Mouse (Mus musculus): ENCODE results near the gene Mok. TPM values are rescaled to one million over a fixed set of nuclear protein-coding genes. Genes with fewer than 3 reads are reported as not detected.

The Mok gene
- total RNA-seq, 2 experiments from 2014 or later, result 0.65 to 0.78 TPM

DNA sequence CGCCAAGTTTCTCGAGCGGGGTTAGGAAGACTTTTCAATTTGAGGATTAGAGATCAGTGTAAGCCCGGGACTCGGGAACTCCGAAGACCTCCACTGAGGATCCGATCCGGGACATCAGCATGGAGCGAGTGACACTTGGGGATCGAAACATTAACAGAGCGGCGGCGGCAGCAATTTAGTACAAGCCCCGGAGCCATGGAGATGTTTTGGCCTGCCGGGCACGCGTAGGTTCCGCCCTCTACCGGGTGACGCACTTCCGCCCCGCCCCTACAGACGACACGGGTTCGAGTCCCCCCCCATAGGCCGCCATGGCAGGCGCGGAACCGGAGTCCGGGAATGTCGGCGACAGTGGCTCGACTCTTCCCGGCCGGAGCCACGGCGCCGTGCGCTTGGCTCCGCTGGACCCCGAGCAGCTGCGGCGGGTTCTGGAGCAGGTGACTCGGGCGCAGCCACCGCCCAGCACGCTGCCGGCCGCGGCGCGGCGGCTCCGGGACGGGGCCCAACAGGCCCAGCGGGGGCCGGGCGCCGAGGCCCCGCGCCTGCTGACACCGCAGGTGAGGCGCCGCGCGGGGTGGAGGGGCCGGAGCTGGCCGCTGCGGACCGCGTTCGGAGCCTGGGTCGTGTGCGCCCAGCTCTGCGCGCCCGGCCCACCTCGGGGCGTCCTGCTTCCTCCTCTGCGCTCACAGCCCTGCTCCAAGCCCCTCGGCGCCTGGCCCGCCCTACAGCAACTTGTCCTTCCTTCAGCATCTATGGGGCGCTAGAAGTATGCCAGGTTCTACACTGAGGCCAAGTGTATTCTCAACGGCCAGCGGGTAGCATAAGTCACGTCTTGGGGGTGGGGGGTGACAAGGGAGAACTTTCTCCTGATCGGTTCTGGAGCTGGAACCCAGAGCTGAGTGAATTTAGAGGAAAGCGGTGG is 9.5 kb upstream of the Mok start, which contains the start of gene Zfp839:
Gene Zfp839 (plus strand): TSS at position 244 of the 919 bp plus-strand sequence.
- intact Hi-C loops (cut with DNase I), result no loop called here
- DNase-seq, result peak; percentile 89 to 92

DNA sequence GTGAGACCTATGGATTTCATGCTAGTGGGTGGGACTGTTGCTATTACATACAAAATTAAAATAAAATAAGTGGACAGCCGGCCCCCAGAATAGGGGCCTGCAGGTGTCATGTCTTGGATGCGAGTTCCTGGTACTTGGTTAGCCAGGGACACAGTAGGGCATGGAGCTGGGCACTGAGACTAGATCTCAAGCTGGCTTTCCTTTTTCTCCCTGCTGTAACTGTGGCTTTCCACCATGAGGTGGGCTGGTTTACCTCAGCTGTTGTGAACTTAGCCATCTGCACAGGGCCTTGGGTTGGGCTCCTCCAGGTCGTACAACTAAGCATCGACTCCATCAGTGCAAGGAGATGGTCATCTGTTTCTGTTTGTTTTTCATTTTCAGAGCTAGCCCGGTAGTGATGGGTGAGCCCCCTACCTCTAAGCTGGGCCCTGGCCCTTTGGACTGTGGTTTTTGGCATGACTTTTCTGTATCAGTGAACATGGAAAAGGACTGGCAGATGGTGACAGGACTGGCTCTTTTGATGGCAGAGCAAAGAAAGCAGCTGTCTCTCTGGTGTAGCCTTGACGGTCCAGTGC is 5.5 kb upstream of the Mok start:
- no peak for DNase-seq
- intact Hi-C loops (cut with DNase I), result no loop called here

DNA sequence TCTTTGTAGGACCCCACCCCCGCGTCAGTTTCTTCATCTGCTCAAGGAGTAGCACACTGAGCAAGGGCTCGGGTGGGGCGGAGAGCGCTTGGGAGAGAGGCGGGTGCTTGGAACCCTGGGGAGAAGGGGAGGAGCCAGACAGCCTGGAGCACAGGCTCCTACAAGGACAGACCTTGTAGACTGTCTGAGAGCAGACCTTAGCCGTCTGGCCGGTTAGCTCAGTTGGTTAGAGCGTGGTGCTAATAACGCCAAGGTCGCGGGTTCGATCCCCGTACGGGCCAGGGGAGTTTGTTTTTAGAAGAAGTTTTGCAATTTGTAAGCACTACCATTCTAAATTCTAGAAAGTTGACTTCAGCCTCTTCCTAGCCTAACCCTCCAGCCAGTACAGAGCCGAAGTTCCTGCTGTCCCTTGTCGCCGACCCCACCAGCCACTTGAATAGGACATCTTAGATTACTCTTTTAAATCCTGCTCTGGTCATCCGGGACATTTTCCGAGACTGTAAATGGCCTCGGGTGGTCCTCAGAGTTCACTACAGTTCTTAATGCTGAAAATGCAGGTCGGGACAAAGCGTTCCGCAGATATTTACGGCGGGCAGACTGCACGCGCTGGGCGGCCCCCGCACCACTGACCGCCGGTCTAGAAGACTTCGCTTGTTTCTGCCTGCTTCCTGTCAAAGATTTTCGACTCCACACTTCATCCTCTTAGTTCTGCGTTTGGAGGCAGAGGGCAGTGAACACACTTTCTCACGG is 4.6 kb upstream of the Mok start:
- peak; percentile 92 to 93 for DNase-seq
- intact Hi-C loops (cut with DNase I), result no loop called here

DNA sequence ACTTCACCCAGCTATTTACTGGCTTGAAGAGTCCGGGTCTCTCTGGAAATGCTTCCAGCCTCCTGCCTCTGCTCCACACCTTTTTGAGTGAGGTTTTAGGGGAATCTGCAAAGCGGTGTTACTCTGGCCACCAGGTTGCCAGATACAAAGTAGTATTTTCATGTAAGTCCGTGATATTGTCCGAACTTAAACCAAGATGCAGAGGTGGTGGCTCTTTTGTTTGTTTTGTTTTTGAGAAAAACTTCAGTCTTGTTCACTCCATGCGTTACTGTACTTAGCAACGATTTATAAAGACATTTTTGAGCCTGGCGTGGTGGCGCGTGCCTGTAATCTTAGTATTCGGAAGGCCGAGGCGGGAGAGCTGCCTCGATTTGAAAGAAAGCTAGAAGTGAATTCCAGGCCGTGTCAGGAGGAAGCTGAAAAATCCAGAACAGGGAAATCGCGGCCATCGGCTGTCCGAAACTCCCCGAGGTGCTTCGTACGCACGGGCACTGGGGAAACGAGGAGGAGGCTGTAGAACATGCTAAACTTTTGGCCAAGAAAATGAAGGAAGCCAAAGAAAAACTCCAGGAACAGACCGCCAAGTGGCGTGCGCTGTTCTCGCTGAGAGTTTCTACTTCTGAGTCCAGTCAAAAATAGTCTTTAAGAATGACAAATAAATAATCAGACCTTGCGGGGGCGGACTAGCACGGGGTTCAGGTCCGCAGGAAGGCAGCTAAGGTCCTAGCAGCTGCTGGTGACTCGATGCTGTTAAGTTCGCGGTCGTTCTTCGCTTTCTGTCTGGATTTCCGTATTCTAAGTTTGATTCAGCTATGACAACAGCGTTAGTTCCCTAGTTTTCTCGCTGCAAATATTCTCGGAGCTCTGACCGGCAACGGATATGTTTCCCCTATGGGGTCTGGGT is 3.7 kb upstream of the Mok start:
- peak; percentile 31 to 40 for DNase-seq
- intact Hi-C loops (cut with DNase I), result loop anchor here (5.0 kb wide), 4 partner anchors 107 to 427 kb away; partner anchors contain the start of genes Ppp2r5c and Wdr20

DNA sequence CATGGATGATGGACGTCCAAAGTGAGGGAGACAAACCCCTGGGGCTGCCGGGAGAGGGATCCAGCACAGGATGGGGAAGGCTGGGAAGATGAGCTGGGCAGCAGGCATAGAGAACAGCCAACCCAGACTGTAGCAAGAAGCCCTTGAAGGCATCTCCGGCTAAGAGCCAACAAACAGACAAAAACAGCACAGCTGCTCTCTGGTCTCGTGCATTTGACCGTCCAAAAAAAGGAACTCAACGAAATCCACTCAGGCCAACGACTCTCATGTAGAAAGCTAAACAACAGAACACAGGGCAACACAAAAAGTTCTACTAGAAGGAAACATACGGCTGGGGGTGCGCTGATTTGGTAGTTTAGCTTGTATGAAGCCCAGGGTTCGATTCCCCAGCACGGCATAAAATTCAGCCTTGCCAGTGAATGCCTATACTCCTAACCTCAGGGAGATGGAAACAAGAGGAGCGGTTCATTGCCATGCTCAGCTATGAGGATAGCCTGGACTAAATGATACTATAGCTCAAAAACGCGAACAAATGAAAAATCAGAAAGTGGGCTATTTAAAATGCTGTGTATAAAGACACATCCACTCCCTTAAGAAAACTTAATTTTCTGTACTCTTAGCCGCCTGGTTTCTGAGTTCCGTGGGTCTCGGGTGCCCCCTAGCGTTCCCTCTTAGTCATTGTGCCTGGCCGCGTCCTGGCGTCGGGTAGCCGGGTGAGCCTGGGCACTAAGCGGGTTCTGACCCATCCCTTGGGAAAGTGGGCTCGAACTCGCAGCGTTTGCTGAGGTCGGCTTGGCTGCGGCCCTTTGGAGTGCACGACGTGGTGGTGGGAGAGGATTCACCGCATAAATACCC is 2.7 kb upstream of the Mok start:
- intact Hi-C loops (cut with DNase I), result loop anchor here (2.0 to 5.0 kb wide), 5 partner anchors 106 to 426 kb away; partner anchors contain the start of genes Ppp2r5c and Wdr20
- DNase-seq, result peak; percentile 88 to 90

DNA sequence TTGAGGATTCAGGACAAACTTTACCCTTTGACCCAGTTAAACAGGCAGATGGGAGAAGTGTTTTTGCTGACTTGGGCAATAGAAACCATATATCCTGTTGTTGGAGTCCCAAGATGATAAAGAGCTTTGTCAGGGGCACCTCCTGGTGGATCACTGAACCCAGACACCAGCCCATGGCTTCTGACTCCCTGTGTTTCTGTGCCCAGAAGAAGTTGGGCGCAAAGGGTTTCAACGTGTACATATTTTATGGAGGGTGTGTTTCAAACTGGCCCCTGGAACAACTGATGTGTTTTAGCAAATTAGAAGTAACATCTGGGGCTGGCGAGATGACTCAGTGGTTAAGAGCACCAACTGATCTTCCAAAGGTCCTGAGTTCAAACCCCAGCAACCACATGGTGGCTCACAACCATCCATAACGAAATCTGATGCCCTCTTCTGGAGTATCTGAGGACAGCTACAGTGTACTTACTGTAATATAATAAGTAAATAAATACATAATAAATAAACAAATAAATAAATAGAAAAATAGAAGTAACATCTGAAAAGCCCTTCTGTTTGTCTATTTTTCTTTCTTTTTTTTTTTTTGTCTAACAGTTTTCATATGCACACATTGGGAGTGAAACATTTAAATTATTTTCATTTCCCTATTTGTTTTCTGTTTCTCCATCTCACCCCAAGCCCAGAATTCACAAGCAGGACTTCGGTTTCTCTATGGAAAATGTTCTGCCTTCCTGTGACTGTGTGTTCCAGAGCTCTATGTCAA is 1.2 kb upstream of the Mok start:
- intact Hi-C loops (cut with DNase I), result loop anchor here (2.0 to 5.0 kb wide), 5 partner anchors 105 to 425 kb away; partner anchors contain the start of genes Ppp2r5c and Wdr20
- DNase-seq, result no peak

DNA sequence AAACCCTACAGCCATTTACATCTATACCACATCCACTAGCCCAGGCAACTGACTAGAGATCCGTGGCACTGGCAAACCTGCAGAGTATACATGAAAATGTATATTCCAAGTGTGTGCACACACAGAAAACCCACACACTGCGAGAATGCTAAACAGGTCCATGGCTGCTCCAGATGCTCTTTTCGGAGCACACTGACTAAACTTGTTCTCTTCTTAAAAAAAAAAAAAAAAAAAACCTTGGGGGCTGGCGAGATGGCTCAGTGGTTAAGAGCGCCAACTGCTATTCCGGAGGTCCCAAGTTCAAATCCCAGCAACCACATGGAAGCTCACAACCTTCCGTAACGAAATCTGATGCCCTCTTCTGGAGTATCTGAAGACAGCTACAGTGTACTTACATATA is 2.9 kb downstream of the Mok start:
- intact Hi-C loops (cut with DNase I), result no loop called here
- no peak for DNase-seq

DNA sequence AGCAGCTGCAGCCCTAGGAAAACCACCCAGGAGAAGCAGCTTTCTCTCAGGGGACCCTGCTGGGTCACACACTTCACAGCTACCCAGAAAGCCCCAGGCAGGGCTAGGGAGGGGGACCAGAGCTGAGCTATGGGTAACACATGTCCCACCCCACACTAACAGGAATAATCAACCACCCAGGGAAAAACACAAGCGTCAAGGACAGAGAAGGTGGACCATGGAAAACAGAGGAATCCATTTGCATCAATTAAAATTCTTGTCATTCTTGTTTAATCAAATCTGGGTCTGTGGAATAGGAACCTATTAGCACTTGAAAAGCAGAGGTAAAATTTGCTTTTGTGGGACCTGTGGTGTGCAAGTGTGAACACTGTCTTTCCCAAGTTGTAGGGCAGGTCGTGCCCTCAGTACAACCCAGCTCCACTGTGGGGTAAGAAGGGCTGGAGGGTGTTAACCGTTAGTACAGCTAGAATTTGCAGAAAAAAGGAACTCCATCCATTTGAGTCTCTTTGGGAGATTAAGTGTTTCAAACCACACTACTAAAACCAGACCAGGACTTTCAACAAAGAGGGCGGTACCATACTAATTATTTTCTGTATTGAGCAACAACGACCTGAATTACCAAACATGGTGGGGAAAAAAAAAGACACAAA is 3.4 kb downstream of the Mok start:
- intact Hi-C loops (cut with DNase I), result no loop called here
- no peak for DNase-seq

DNA sequence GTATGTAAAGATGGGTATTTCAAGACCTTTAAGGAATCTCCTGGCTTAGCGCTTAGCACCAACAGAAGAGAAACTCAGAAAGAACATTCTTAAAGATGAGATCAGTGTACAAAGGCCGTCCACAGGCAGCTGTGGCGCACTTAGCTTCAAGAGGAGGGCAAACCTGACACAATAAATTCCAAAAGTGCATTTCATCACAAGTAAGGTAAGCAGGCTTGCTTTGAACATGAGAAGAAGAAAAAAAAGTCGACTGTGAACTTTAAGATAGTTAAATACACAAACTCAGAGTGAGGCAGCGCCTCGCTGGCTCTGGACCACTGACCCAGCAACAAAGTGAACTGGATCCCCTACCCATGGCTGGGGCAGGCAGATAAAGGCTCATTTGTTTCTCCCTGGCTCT is 4.0 kb downstream of the Mok start:
- DNase-seq, result no peak
- intact Hi-C loops (cut with DNase I), result no loop called here

DNA sequence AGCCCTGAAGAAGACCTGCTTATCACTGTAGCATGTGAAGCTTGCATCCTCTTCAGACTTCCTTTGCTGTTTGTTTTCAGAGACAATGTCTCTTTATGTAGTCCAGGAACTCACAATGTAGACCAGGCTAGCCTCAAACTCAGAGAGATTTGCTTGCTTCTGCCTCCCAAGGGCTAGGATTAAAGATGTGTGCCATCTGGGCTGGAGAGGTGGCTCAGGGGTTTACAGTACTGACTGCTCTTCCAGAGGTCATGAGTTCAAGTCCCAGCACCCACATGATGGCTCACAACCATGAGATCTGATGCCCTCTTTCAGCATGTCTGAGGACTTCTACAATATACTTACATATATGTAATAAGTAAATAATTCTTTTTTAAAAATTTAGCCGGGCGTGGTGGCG is 5.6 kb downstream of the Mok start:
- DNase-seq, result no peak
- intact Hi-C loops (cut with DNase I), result no loop called here

DNA sequence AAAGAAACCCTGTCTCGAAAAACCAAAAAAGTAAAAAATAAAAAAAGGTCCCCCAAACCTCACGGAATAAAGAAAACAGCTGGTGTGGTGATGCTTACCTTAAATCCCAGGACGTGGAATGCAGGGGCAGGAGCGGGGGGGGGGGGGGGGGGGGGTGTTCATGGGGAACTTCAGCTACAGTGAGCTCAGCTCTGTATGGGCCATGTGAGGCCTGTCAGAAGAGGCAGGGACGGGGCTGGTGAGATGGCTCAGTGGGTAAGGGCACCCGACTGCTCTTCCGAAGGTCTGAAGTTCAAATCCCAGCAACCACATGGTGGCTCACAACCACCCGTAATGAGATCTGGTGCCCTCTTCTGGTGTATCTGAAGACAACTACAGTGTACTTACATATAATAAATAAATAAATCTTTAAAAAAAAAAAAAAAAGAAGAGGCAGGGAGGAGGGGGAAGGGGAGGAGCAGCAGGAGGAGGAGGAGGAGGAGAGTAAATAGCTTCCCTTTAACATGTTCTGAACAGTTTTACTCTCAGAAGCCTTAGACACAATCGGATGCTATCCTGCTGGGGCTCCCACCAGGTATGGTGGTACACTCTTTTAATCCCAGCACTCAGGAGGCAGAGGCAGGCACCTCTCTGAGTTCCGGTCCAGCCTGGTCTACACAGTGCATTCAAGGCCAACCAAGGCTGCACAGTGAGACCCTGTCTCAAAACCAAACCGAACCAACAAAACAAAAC is 10.3 kb downstream of the Mok start:
- intact Hi-C loops (cut with DNase I), result no loop called here
- DNase-seq, result no peak

DNA sequence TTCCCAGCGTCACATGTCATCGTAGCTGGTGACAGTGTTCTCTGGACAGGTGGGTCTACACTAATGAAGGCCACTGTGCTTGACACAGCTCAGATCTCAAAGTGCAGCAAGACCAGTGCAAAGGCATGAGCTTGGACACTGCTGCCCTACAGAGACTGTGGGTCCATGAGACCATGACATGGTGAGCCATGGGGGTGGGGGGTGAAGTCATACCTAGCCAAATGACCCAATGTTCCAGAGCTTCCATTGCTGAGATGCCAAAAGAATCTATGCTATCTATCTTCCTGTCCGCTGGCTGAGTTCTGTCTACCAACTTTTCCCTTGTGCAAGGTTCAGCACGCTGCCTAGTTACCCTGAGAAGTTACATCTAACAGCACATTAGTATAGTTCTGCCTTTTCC is 11.8 kb downstream of the Mok start:
- no peak for DNase-seq
- intact Hi-C loops (cut with DNase I), result no loop called here

DNA sequence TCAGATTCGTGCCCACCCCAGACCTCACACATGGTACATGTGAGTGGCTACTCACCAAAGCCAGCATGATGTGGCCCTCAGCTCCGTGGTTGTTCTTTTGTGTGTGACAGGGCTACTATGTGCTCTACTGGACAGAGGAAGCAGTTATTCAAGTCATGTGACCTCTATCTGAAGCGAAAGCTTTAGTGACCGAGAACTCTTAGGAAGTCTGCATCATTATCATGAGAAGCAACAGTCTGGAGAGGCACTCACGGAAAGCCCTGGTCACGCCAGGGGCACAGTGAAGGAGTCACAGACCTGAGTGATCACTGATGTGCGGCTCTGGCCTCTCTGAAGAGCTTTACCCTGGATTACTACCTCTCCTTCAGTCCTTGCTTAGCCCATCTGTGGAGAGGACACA is 18.4 kb downstream of the Mok start:
- intact Hi-C loops (cut with DNase I), result no loop called here
- DNase-seq, result no peak

DNA sequence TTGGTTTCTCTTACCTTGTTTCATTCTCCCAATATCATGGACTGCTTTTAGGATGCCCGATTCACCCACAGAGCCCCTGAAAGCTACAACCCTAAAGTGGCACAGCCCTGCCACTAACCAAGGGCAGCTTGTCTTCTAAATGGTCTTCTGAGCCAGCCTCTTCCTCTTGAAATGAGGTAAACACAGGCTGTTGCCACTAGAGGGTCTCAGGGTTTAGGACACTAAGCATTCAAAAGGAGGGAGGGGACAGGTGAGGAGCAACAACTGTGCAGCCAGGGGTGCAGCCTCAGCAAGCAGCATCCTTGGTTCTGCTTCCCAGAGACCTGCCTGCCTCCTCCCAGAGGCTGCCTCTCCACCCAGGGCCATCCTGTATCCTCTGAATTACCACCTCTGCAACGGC is 19.0 kb downstream of the Mok start:
- DNase-seq, result no peak
- intact Hi-C loops (cut with DNase I), result no loop called here

DNA sequence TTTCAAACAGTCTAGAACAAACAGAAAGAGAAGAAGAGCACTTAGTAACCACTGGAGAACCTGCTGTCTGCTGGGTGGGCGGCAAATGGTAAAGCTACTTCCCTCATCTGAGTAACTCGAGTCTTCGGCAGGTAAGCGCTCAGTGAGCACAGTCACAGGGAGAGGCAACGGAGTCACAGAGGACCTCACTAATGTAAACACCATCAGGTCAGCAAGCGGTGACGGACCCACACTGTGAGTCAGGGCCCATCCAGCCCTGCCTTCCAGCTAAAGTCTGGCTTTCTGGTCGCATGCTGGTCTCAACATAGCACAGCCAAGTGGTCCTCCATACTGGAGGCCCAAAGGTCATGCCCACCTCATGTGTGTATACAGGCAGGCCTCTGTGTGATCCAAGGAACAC is 21.4 kb downstream of the Mok start:
- DNase-seq, result no peak
- intact Hi-C loops (cut with DNase I), result no loop called here

DNA sequence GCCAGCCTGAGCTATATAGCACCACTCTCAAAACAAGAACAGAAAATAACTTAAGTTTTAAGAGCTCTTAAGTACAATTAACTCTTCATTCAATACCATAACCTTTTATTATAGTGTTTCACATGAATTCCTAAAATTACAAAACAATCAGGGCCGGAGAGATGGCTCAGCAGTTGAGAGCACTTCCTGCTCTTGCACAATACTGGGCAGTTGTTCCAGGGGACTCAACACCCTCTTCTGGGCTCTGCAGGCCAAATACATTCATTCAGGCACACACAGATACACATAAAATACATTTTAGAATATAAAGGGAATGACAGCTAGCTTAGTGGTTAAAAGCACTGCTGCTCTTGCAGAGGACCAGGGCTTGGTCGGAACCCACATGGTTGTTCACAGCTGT is 23.9 kb downstream of the Mok start:
- intact Hi-C loops (cut with DNase I), result no loop called here

DNA sequence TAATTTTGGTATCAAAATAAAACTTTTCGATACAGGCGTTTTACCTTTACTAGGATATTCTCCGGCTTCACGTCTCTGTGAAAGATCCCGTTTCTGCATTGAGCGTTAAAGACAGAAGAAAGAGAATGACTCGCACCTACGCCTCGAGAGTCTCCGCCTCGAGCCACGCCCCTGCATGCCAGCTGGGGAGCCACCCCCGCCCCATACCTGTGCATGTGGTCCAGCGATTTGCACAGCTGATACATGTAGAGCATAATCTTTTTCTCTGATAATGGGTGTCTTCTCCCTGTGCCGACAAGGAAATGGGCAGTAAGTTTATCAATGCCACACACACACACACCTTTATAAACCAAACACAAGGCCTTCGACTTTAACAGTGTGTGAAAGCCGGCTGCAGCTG is 25.8 kb downstream of the Mok start:
- intact Hi-C loops (cut with DNase I), result no loop called here
- DNase-seq, result no peak

More for the DNA sequence above, 23.9 kb downstream of the Mok start:
- DNase-seq, result no peak

Data from heart, postnatal 14 days (tissue).